Mouse (Mus musculus) thymus, postnatal 14 days (tissue): ENCODE measurements around the gene Llcfc1.
A peak's percentile ranks its signal among the peaks of the same experiment; 100 is the strongest.

ENCODE experiments used
- DNase-seq: peaks from one replicate; pipeline ENCODE4 v3.0.0; 2021

Gene Llcfc1

DNA sequence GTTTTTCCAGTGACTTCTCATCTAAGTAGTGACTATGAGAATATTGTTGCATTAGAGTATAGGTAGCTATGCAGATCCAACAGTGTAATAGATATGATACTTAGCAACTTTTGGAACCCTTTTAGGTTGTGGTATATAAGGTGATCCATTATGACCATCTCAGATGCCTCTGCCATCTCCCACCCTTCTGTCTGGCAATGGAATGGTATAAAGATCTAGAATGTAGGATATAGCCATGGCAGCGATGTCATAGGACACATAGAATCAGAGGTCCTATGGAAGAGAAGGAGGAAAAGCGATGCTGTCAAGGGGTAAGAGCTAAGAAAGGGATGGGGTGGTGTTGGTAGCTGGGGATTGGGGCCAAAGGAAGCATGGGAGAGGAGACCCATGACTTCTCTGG lies at the start of gene Llcfc1:
Gene Llcfc1 (plus strand): TSS at position 301 of the 400 bp plus-strand sequence.
- DNase-seq: no peak

DNA sequence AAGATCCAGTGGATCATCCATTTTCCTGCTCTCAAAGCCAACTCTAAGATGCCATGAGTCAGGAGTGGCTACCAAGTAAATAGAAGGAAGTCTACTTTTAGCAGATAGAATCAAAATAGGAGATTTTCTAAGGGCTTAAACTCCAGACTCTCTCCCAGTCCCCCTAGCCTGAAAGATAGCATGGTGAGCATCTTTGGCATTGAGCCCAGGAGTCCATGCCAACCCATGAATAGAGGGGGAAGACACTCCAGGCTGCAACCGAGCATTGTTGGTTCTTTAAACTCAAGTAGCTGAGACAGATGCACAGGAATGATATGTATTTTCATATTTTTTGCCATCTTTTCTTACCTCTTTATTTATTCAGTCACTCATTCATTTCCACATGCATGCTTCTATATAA lies 49.0 kb upstream of the Llcfc1 start:
- DNase-seq: no peak

DNA sequence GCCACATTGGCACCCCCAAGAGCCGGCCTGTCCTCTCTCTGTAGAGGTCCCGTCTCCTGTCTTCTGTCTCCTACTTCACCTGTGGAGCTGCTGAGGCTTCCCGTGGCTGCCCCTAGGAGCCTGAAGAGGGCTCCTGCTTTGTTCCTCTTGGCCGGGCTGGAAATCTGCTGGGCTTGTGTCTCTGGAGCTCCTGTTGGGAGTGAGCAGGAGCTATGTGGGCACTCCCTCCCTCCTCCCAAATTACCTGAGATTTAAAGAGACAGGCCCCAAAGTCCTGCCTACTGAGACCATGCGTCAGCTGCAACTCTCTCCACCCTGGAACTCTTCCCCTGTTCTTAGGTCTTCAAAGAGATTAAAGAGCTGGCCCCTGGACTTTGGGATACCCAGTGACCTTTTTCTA lies 48.1 kb upstream of the Llcfc1 start, which contains the start of gene Trpv6:
Gene Trpv6 (minus strand): TSS at position 228 of the 400 bp plus-strand sequence.
- DNase-seq: no peak

DNA sequence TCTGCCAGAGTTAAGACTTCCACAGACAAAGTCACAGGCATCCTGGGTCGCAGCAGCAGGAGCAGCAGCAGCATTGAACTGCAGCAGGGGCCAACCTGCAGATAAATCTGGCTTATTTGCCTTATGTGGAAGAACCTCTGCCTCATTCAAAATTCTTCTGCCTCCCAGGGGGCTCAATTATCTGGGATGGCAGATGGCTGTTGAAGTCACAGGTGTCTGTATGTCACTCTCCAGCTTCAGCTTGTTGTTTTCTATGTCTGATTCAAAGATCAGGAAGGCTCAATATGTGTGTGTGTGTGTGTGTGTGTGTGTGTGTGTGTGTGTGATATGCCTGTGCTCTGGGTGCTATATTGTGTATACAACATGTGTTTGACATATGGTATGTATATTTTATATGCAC lies 46.8 kb upstream of the Llcfc1 start:
- no peak for DNase-seq

DNA sequence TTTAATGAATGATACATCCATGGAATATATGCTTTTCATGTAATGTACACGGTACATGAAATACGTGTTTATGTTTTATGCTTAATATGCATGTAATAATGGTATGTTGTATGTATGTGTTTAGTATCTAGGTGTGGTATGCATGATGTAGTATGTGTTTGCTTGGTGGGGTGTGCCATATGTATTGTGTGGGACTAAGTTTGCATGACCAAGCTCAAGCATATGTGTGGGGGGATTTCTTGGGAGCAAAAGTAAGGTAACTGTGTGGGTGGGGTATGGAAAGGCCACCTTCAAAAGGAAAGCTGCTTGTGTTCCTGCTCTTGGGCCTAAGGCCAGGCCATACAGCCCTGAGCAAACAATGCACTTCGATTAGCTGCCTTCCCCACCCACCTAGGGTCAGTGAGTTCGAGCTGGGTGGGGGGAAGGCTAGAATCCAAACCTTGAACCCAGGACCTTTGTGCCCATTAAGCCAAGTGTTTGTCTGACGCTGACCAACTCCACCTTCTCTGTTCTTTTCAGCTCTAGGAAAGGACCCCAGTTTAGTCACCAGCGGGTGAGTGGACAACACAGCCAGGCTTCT lies 46.2 kb upstream of the Llcfc1 start:
- DNase-seq: no peak

DNA sequence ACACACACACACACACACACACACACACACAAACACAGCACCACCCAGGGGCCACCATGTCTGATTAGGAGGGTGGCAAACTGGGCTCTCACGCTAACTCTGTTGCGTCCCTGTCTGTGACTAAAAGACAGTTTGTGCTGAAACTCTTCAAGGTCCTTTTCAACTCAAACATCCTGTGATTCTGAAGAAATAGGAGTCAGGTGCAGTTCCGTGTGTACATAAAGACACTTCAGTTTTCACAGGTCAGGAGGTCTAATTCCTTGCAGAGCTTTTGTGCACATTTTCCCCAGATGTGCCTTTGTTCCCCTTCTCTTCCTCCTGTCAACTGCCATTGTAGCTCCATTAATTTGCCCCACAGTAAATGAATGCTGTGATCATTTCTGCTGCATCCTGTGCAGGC lies 43.8 kb upstream of the Llcfc1 start:
- DNase-seq: no peak

DNA sequence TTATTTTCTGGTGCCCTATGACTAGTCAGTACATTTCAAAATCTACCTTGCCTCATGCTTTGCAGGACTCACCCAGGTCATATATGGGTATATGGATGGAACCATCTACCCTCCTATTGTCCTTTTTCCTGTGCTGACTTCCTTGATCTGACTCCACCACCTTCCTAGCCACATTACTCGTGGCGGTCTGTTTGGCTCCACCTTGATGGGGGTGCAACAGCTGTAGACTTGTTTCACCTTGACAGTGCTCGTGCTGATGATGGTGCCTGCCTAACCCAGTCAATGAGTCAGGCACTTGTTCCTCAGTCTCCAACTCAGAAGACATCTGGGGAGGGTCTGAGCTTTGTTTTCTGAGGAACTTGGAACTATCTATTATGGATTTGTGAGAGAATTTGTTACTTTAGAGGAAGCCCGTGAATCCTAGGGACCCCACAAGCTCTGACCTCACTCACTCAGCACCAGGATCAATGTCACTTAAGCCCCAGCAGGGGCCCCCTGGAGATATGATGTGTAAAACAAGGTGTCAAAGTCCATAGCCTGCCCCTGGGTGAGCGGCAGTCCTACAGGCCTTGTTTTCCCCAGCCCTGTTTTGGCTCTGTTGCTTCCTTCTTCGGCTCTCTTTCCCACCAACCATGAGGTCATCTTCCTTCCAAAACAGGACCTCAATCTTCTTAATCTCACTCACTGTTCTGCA lies 42.9 kb upstream of the Llcfc1 start:
- no peak for DNase-seq

DNA sequence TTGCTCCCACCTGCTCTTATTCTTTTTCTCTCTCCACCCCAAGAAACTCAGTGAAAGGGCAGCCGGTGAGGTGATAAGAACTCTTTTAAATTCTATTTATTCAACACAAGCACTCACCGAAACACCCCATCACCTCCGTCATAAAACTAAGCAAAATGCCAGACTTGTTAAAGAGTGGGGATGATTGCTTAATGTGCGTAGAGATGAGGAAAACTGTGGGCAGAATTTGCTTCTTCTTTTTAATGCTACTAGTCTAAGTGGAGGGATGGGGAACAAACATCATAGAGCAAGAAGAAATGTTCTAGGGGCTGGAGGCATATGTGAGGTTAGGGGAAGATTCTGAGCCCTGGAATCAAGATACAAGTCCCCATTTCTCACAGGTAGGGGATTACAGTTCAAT lies 41.5 kb upstream of the Llcfc1 start:
- DNase-seq: no peak

DNA sequence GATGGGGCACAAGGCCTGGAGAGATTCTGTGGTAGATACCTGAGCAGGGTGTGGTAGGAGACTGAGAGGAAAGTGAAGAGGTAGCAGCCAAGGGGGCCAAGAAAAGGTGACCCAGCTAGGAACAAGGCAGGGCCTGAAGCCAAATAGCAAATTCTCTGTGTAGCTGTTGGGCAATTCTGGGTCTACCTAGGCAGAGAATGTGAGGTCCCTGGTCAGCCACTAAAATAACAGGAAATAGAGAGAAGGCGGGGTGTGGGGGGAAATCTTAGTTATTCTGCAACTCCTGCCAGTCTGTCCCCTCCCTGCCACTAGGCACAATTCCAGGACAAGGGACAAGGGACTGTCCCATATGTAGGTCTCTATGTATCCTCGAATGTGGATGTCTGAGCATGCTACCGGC lies 41.0 kb upstream of the Llcfc1 start:
- no peak for DNase-seq

DNA sequence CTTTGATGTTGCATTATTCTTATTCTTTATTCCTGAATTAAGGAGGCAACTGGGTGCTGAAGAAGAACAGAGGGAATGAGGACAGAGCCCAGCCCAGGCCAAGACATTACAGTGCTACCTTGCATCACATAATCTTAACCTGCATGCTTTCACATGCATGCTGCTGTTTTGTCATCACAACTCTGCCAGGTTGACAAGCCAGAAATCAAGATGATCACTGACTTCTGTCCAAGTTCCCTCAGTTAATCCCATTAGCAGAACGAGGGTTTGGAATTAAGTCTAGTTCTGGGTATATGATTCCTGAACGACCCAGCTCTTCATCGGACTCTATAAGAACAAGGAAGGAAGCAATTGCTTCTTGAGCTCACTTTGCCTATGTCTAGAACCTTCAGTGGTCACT lies 38.0 kb upstream of the Llcfc1 start:
- DNase-seq: no peak

DNA sequence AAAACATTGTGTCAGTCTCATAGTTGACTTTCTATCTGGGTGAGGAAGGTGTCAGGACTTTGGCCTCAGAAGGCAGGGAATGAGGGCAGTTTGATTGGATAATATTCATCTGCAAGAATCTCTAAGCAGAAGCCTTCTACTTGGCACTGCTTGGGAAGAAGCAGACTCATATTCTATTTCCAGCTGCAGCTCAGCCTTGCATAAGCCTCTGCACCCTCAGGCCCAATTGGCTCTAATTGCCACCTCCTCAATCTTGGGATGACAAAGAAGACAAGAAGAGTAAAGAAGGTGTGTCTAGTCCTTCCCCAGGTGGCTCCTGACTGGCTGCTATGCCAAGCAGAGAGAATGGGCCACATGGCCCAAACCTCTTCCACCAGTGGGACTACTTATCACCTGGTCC lies 37.6 kb upstream of the Llcfc1 start:
- no peak for DNase-seq

DNA sequence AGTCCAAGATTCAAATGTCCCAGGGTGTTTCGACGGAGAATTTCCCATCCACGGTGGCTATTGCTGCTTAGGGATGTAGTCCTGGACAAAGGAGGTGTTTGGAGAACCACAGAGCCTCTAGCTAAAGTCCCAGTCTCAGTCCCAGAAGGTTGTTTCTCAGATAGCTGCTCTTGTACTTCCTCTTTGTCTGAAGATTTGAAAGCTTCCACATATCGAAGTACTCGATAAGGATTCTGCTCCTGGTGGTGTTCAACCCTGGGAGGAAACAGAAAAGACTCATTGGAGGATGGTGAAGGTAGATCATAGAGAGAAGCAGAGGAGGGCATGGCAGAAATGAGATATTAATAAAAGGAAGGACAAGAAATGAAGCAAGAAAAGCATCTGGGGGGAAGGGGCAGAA lies 31.1 kb upstream of the Llcfc1 start:
- no peak for DNase-seq

DNA sequence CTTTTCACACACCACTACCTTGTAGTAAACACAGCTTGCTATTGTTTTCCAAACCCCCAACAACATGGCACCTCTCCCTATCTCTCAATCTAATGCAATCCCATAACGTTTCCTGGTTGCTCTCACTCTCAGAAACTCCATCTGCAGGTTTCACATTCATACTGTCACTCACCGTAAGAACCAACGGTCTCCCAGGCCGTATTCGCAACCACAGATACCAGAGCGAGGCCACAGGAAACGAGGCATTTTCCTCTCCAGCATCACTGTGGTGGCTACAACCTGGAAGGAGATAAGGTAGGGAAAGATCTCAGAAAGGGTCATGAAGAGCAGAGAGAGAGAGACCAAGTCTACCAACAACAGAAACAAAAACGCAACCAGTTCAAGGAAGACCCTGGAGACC lies 29.6 kb upstream of the Llcfc1 start:
- DNase-seq: peak; percentile 14

DNA sequence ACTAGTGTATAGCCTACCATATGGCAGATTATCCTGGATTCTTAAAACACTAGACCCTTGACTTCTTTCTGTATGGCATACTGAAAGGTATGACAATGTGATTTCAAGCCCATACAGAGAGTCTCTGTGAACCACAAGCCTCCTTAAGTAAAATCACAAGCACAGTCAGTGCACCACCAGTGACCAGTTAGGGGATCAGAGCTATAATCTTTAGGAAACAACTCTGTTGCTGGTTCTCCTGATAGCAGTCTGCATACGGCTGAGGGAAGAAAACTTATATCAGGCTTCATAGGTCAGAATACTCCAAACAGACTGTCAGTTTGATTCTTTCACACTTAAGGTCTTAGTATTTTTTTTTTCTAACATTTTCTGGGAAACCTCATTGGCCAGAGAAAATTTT lies 25.7 kb upstream of the Llcfc1 start:
- DNase-seq: no peak

DNA sequence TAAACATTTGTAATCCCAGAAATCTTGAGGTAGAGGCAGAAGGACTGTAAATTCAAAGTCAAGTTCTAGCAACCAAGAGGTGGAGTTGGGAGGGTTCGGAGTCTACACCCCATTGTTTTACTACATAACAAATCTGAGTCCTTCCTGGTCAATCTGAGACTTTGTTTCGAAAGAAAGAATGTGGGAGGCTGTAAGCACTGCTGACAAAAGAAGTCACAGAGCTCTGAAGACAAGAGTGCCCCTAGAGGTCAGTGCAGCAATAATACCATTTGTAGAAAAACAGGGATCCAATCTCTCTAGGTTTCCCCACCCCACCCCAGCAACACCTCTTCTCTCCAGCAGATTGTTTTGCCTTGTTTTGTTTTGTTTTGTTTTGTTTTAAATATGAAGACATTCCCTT lies 21.9 kb upstream of the Llcfc1 start:
- peak; percentile 47 for DNase-seq

DNA sequence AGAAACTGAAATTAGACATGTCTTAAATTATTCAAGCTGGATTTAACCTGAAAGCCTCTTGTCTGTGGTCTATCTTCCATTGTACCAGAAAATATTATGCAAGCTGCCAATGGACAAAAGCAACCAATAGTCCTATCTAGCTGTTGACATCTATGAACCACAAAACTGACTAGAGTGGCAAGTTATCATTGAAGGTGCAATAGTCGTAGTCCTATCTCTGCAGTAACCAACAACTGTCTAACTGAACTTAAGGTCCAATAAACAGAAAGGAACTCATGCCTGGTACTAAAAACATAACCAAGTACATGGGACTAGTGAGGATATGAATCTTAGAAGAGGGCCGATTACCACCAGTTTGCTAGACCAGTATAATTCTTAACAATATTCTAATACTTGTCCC lies 7.7 kb upstream of the Llcfc1 start:
- no peak for DNase-seq

DNA sequence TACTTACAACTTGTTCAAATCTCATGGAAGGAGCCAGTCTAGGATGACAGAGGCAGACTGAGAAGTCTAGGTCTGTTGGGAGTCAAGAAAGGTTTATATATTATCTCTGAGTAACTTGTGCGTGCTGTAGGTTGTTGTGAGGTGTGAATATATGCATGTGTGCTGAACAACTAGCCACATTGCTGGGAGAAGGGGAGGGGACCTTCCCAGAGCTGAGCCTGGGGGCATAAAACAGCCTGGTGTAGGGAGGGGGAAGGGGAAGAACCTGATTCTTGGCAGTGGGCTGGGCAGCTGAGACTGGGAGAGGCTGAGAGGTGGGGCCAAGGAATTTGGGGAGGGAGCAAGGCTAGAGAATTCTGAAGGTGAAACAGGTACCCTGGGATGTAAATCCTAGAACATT lies 3.6 kb upstream of the Llcfc1 start, which contains the start of gene Trpv5:
Gene Trpv5 (minus strand): TSS at position 101 of the 400 bp plus-strand sequence.
- no peak for DNase-seq

DNA sequence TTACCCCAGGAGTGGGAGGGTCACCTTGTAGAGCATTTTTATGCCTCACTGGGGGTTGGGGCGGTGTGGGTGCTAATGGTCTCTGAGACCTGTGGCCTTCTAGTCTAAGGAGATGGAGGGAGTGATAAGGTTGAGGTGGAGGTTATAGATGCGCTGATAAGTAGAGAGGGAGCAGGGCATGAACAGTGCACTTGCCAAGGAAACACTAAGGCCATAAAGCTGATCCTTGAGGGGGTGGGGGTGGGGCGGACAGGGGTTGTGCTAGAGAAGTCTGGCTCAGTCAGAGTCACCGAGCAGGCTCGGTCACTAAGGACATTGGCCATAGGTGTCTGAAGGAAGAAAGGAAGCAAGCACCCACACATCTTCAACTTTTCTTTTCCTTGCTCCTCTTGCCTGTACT lies 2.6 kb upstream of the Llcfc1 start:
- no peak for DNase-seq

DNA sequence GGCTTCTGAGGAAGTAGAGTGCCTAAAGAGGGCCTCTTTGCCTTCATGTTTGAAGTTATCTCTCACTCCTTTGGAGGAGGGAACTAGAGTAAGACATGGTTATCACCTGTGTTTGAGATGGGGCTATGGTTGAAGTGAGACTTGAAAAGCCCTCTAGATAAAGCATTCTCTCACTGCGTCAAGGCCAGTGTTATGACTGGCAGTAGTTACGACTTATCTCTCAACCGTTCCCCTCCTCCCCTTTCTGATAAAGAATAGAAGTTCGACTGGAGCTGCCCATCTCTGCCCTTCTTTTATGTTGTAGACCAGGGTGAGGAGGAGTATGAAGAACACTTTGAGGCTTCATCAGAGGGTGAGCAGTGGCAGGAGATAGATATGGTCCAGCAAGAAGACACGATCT lies 680 bp downstream of the Llcfc1 start:
- no peak for DNase-seq

DNA sequence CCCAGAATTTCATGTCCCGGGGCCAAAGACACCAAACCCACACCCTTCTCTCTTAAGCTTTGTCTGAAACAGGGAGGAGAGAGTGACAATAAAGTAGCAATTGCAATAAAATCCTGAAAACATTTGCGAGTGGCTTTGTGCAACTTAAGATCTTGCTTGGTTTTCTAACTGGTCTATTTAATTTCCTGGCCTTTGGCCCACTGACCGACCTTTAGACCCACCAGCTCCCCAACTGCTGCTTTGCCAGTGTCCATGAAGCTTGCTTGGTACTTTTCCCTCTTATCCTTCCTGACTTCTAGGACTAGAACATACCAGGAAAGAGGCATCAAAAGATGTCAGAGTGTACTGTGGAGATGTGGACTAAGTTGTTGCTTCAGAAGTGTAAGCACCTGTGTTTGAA lies 1.4 kb downstream of the Llcfc1 start:
- DNase-seq: no peak

DNA sequence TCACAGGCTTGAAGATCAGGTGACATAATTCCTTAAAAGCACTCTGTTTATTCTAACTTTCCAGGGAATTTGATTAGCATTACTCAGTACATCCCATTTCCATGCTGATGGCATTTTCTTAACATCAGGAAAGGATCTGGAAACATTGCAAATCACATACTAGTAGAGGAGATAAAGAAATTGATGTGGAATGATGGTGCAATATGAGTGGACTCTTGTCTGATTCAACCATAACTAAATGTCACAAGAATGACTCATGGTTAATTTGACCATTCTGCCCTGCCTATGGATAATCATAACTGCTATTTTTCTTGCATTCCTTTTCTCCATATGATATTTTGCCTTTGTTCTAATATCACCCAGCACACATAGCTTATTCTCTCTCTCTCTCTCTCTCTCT lies 8.0 kb downstream of the Llcfc1 start:
- DNase-seq: no peak

DNA sequence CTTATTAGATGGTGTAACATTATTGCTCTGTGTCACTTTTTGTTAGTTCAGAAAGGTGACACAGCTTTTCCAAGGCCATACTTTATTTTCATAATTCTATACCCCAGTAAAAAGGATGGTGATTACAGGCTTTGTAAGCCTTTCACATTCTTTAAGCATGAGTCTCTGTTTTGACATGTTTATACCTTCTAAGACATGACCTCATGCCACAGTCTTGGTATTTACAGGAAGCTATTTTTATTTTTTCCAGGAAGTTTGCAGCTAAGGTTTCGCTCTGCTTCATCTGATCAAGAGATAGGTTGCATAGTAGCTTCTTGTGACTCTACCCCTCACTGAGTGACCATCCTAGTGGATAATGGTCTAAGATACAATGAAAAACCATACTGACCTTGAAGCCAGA lies 10.2 kb downstream of the Llcfc1 start:
- no peak for DNase-seq

DNA sequence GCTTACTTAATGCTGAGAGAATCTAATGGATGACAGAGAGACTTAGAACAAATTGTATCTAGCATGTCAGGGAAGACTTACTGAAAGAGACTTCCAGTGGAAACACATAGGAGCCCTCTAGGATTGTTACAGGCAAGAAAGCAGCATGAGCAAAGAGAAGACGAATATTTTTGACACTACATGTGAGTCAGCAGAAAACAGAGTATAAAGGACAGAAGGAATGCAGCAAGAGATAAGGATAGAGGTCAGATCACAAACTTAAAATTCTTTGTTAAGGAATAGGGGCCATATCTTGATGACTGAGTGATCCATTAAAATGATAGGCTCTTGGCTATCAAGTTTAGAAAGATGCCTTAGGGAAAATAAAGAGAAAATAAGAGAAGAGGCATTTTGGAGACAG lies 17.0 kb downstream of the Llcfc1 start:
- DNase-seq: no peak

DNA sequence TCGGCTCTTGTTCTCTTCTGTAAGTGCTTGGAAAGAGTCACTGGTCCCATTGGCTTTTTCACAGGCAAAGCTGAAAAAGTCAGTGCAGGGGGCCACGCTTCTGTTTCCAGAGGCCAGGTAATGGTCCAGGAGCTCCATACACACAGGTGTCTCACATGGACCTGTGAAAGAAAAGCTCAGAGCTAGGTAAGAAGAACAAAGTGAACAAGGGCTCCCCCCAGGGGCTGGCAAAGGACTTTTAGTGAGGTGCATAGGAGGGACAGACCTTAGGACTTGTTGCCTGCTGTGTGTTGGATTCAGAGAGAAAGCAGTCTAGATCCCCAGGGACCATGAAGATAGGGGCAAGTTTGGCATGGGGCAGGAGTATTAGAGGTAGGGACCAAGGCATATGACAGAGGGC lies 18.7 kb downstream of the Llcfc1 start:
- DNase-seq: peak; percentile 72

DNA sequence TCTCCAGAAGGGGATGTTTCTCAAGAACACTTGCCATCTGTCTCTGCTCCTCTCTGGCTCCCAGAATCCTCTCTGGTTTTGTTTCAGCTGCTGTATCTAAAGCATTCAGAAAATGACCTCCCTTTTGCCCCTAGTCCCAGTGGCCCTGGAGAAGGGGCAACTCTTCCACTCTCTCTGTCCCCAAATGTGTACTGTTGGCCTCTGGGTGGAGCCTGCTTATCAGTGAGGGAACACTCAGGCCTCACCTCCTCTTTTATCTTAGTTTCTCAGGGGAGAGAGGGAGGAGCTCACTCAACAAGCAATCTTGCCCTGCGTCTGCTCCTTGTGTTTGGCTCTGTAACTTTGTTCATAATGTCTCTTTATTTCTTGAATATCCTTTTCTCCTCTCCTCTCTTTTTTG lies 19.9 kb downstream of the Llcfc1 start, which contains the start of gene Kel:
Gene Kel (minus strand): TSS at position 217 of the 400 bp plus-strand sequence.
- no peak for DNase-seq
